Mouse (Mus musculus): Measurements from ENCODE around the gene Eva1b.

GRCm38 (mm10) chr4:126108061-126108740 is 39.3 kb upstream of the Eva1b start:
- no peak for TF ChIP-seq CTCF (IDR thresholded peaks at IDR 0.05; ENCODE audit: control insufficient read depth, insufficient read depth, insufficient read length)
- TF ChIP-seq USF1 (IDR thresholded peaks at IDR 0.05; ENCODE audit: low read depth), result no peak
- TF ChIP-seq MAX (IDR thresholded peaks at IDR 0.05), result no peak
